Mouse (Mus musculus): ENCODE data around the gene Mlh3. TPM values are rescaled to one million over a fixed set of nuclear protein-coding genes. Genes with fewer than 3 reads are reported as not detected.

Gene Mlh3
- polyA plus RNA-seq, 1 experiment from 2014 or later = 9.5 TPM

GRCm38 (mm10) chr12:85227227-85227626, 43.2 kb downstream of the Mlh3 start:
- DNase-seq (ENCODE audit: low spot score) = no peak
- peaks cover 17% of the 10 kb centered on the region for H3K36me3 ChIP-seq (ENCODE audit: control insufficient read depth, insufficient read depth, low read length)

DNA sequence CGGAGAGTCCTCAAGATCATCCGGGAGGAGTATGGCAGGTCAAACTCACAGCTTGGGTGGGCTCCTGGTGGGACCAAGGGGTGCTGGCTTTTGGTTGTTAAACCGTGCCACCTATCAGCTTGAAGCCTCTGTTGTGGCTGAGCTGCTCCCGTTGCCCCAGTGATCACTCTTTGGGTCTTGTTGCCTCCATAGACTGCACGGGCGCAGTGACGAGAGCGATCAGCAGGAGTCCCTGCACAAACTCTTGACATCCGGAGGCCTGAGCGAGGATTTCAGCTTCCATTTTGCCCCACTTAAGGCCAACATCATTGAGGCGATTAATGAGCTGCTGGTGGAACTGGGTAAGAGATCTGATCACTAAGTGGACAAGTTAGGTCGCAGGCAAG, 50.5 kb downstream of the Mlh3 start:
- Histone ChIP-seq H3K36me3 (ENCODE audit: control insufficient read depth, insufficient read depth, low read length) (peaks cover 10% of the 10 kb centered on the region), H3K27ac (ENCODE audit: low read depth, low read length) (peak overlapping the region; percentile 46)
- ATAC-seq (ENCODE audit: insufficient read depth, low FRiP score, low TSS enrichment) = 0 out of 2 replicates have a peak, but pooled peaks have one; percentile 15

More at GRCm38 (mm10) chr12:85227227-85227626, 43.2 kb downstream of the Mlh3 start:
- no peak overlapping the region for H3K27ac ChIP-seq (ENCODE audit: low read depth, low read length)
- no peaks in the 10 kb centered on the region for H3K4me1 ChIP-seq (ENCODE audit: control insufficient read depth, insufficient read depth, low read length)
- H3K4me3 ChIP-seq (ENCODE audit: low read depth, low read length) = no peak overlapping the region
- H3K9ac ChIP-seq (ENCODE audit: low read length) = no peak overlapping the region
- 71% methylated on average over 7 of the region's 7 CpGs for WGBS
- H3K9me3 ChIP-seq (ENCODE audit: control insufficient read depth, low read length) = no peaks in the 10 kb centered on the region
- H3K27me3 ChIP-seq (ENCODE audit: control insufficient read depth, insufficient read depth, low read length) = no peaks in the 10 kb centered on the region
- no peak for ATAC-seq (ENCODE audit: insufficient read depth, low FRiP score, low TSS enrichment)
- no peak overlapping the region for H3K4me2 ChIP-seq (ENCODE audit: low read depth)

DNA sequence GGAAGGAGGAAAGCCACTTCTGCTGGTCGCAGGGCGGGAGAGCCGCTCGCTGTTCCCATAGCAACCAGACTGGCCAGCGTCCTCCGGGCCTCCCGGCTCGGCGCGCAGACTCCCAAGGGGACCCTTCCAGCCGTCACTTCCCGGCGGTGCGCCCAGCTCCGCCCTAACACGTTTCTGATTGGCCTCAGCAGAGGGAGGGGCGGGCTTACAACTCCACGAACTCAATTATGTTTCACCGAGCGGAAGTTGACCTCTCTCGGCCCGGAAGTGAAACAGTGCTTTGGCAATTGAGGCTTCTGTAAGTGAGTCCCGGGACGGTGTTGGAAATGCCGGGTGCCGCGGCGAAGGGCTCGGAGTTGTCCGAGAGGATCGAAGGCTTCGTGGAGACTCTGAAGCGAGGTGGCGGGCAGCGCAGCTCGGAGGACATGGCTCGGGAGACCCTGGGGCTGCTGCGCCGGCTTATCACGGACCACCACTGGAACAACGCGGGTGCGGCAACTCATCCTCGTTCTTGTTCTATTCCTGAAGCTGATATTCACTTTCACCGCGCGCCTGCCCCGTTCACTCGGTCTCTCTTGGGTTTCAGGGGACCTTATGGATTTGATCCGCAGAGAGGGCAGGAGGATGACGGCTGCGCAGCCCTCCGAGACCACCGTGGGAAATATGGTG, 51.0 kb downstream of the Mlh3 start, which contains the start of gene Eif2b2:
Gene Eif2b2 (plus strand): TSS at position 246 of the 669 bp plus-strand sequence.
- Histone ChIP-seq H3K9me3 (ENCODE audit: control insufficient read depth, low read length) (no peaks in the 10 kb centered on the region), H3K27ac (ENCODE audit: low read depth, low read length) (peak within 1 kb of the TSS; percentile 46), H3K27me3 (ENCODE audit: control insufficient read depth, insufficient read depth, low read length) (no peaks in the 10 kb centered on the region), H3K4me2 (ENCODE audit: low read depth) (peak within 1 kb of the TSS; percentile 93), H3K4me1 (ENCODE audit: control insufficient read depth, insufficient read depth, low read length) (peaks cover 11% of the 10 kb centered on the region), H3K4me3 (ENCODE audit: low read depth, low read length) (peak within 1 kb of the TSS; percentile 91), H3K9ac (ENCODE audit: low read length) (peak within 1 kb of the TSS; percentile 70), H3K36me3 (ENCODE audit: control insufficient read depth, insufficient read depth, low read length) (peaks cover 10% of the 10 kb centered on the region)
- WGBS = under 1% methylated on average over 51 of the region's 54 CpGs
- DNase-seq (ENCODE audit: low spot score) (peak; percentile 98), ATAC-seq (ENCODE audit: insufficient read depth, low FRiP score, low TSS enrichment) (peak; percentile 100)

More for the DNA sequence above, 50.5 kb downstream of the Mlh3 start:
- 3% methylated on average over 12 of the region's 12 CpGs for WGBS
- Histone ChIP-seq H3K4me2 (ENCODE audit: low read depth) (peak overlapping the region; percentile 93), H3K9ac (ENCODE audit: low read length) (peak overlapping the region; percentile 70), H3K9me3 (ENCODE audit: control insufficient read depth, low read length) (no peaks in the 10 kb centered on the region), H3K4me3 (ENCODE audit: low read depth, low read length) (peak overlapping the region; percentile 91), H3K4me1 (ENCODE audit: control insufficient read depth, insufficient read depth, low read length) (peaks cover 11% of the 10 kb centered on the region), H3K27me3 (ENCODE audit: control insufficient read depth, insufficient read depth, low read length) (no peaks in the 10 kb centered on the region)
- DNase-seq (ENCODE audit: low spot score) = peak; percentile 18

- Histone ChIP-seq H3K27me3 (ENCODE audit: control insufficient read depth, insufficient read depth, low read length) (no peaks in the 10 kb centered on the region), H3K27ac (ENCODE audit: low read depth, low read length) (no peak overlapping the region), H3K36me3 (ENCODE audit: control insufficient read depth, insufficient read depth, low read length) (peaks cover 2% of the 10 kb centered on the region; the same call in 1 of the 2 replicates), H3K9me3 (ENCODE audit: control insufficient read depth, low read length) (no peaks in the 10 kb centered on the region), H3K9ac (ENCODE audit: low read length) (no peak overlapping the region), H3K4me3 (ENCODE audit: low read depth, low read length) (no peak overlapping the region), H3K4me1 (ENCODE audit: control insufficient read depth, insufficient read depth, low read length) (peaks cover 11% of the 10 kb centered on the region), H3K4me2 (ENCODE audit: low read depth) (no peak overlapping the region)
- 73% methylated on average over 2 of the region's 2 CpGs for WGBS
- ATAC-seq (ENCODE audit: insufficient read depth, low FRiP score, low TSS enrichment) (no peak), DNase-seq (ENCODE audit: low spot score) (no peak)
Observed at GRCm38 (mm10) chr12:85217733-85218310, 52.6 kb downstream of the Mlh3 start.

DNA sequence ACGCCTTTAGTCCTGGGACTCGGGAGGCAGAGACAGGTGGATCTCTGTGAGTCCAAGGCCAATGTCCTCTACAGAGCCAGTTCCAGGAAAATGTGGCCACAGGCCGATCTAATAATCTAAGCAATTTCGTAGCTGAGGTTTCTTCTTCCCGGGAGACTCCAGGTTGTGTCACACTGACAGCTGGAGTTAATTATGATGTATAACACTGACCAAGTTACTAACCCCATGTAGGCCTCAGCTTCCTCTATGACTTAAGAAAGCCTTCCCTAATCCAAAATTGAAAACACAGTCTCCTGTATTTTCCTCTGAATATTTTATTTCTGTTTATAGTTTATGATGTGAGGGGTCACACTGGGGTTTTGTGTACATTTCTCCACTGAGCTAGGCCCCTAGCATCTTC, 55.4 kb downstream of the Mlh3 start:
- H3K36me3 ChIP-seq (ENCODE audit: control insufficient read depth, insufficient read depth, low read length) = no peaks in the 10 kb centered on the region
- H3K4me3 ChIP-seq (ENCODE audit: low read depth, low read length) = no peak overlapping the region
- no peaks in the 10 kb centered on the region for H3K27me3 ChIP-seq (ENCODE audit: control insufficient read depth, insufficient read depth, low read length)
- WGBS = 82% methylated on average over 5 of the region's 5 CpGs
- no peaks in the 10 kb centered on the region for H3K9me3 ChIP-seq (ENCODE audit: control insufficient read depth, low read length)
- H3K4me1 ChIP-seq (ENCODE audit: control insufficient read depth, insufficient read depth, low read length) = 0 out of 2 replicates have a peak, but pooled peaks cover 2% of the 10 kb centered on the region
- ATAC-seq (ENCODE audit: insufficient read depth, low FRiP score, low TSS enrichment) = no peak
- no peak overlapping the region for H3K9ac ChIP-seq (ENCODE audit: low read length)
- H3K27ac ChIP-seq (ENCODE audit: low read depth, low read length) = no peak overlapping the region
- no peak for DNase-seq (ENCODE audit: low spot score)
- no peak overlapping the region for H3K4me2 ChIP-seq (ENCODE audit: low read depth)

- ATAC-seq (ENCODE audit: insufficient read depth, low FRiP score, low TSS enrichment) (no peak), DNase-seq (ENCODE audit: low spot score) (no peak)
- H3K9me3 ChIP-seq (ENCODE audit: control insufficient read depth, low read length) = no peaks in the 10 kb centered on the region
- H3K4me1 ChIP-seq (ENCODE audit: control insufficient read depth, insufficient read depth, low read length) = no peaks in the 10 kb centered on the region
- H3K27ac ChIP-seq (ENCODE audit: low read depth, low read length) = no peak overlapping the region
- no peak overlapping the region for H3K9ac ChIP-seq (ENCODE audit: low read length)
- no peaks in the 10 kb centered on the region for H3K36me3 ChIP-seq (ENCODE audit: control insufficient read depth, insufficient read depth, low read length)
- WGBS = 34% methylated on average over 7 of the region's 7 CpGs
- H3K4me2 ChIP-seq (ENCODE audit: low read depth) = no peak overlapping the region
- no peak overlapping the region for H3K4me3 ChIP-seq (ENCODE audit: low read depth, low read length)
- H3K27me3 ChIP-seq (ENCODE audit: control insufficient read depth, insufficient read depth, low read length) = no peaks in the 10 kb centered on the region
Observed at GRCm38 (mm10) chr12:85208687-85209199, 61.7 kb downstream of the Mlh3 start.

- H3K9ac ChIP-seq (ENCODE audit: low read length) = no peak overlapping the region
- ATAC-seq (ENCODE audit: insufficient read depth, low FRiP score, low TSS enrichment) (no peak), DNase-seq (ENCODE audit: low spot score) (no peak)
- H3K36me3 ChIP-seq (ENCODE audit: control insufficient read depth, insufficient read depth, low read length) = no peaks in the 10 kb centered on the region
- no peaks in the 10 kb centered on the region for H3K27me3 ChIP-seq (ENCODE audit: control insufficient read depth, insufficient read depth, low read length)
- H3K9me3 ChIP-seq (ENCODE audit: control insufficient read depth, low read length) = no peaks in the 10 kb centered on the region
- WGBS = 87% methylated on average over 10 of the region's 10 CpGs
- H3K4me1 ChIP-seq (ENCODE audit: control insufficient read depth, insufficient read depth, low read length) = no peaks in the 10 kb centered on the region
- H3K27ac ChIP-seq (ENCODE audit: low read depth, low read length) = no peak overlapping the region
- H3K4me3 ChIP-seq (ENCODE audit: low read depth, low read length) = no peak overlapping the region
- H3K4me2 ChIP-seq (ENCODE audit: low read depth) = no peak overlapping the region
Observed at GRCm38 (mm10) chr12:85205425-85205824, 65.0 kb downstream of the Mlh3 start.

GRCm38 (mm10) chr12:85204105-85204504, 66.3 kb downstream of the Mlh3 start:
- ATAC-seq (ENCODE audit: insufficient read depth, low FRiP score, low TSS enrichment) (no peak), DNase-seq (ENCODE audit: low spot score) (no peak)
- Histone ChIP-seq H3K36me3 (ENCODE audit: control insufficient read depth, insufficient read depth, low read length) (no peaks in the 10 kb centered on the region), H3K9me3 (ENCODE audit: control insufficient read depth, low read length) (no peaks in the 10 kb centered on the region), H3K9ac (ENCODE audit: low read length) (no peak overlapping the region), H3K4me2 (ENCODE audit: low read depth) (no peak overlapping the region), H3K27me3 (ENCODE audit: control insufficient read depth, insufficient read depth, low read length) (no peaks in the 10 kb centered on the region), H3K4me1 (ENCODE audit: control insufficient read depth, insufficient read depth, low read length) (no peaks in the 10 kb centered on the region), H3K27ac (ENCODE audit: low read depth, low read length) (no peak overlapping the region), H3K4me3 (ENCODE audit: low read depth, low read length) (no peak overlapping the region)
- WGBS = 44% methylated on average over 8 of the region's 8 CpGs

DNA sequence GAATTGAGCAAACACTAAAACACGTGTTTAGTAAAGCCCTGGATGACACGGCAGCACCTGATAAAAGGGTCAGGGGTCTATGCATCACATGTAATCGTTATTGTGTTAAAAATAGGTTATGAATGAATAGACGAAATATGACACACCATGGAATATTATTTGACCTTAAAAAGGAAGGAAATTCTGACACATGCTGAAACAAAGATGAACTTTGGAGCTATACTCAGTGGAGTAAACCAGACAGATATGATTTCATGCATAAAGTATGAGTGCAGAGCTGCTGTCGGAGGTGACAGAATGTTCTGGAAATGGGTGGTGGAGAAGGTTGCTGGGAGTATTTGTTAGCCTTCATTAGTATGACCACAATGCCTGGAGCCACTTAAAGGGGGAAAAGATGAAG, 66.7 kb downstream of the Mlh3 start:
- DNase-seq (ENCODE audit: low spot score) (no peak), ATAC-seq (ENCODE audit: insufficient read depth, low FRiP score, low TSS enrichment) (no peak)
- Histone ChIP-seq H3K4me3 (ENCODE audit: low read depth, low read length) (no peak overlapping the region), H3K4me2 (ENCODE audit: low read depth) (no peak overlapping the region), H3K36me3 (ENCODE audit: control insufficient read depth, insufficient read depth, low read length) (no peaks in the 10 kb centered on the region), H3K27me3 (ENCODE audit: control insufficient read depth, insufficient read depth, low read length) (no peaks in the 10 kb centered on the region), H3K4me1 (ENCODE audit: control insufficient read depth, insufficient read depth, low read length) (no peaks in the 10 kb centered on the region), H3K9me3 (ENCODE audit: control insufficient read depth, low read length) (no peaks in the 10 kb centered on the region), H3K9ac (ENCODE audit: low read length) (no peak overlapping the region), H3K27ac (ENCODE audit: low read depth, low read length) (no peak overlapping the region)
- 86% methylated on average over 5 of the region's 5 CpGs for WGBS

Data from neural tube, embryonic 11.5 days (tissue).